Mouse (Mus musculus): ENCODE results near the gene Trim17. TPM values are rescaled to one million over a fixed set of nuclear protein-coding genes. Genes with fewer than 3 reads are reported as not detected.

The Trim17 gene
- polyA plus RNA-seq, 1 experiment from 2014 or later = 0.89 TPM

DNA sequence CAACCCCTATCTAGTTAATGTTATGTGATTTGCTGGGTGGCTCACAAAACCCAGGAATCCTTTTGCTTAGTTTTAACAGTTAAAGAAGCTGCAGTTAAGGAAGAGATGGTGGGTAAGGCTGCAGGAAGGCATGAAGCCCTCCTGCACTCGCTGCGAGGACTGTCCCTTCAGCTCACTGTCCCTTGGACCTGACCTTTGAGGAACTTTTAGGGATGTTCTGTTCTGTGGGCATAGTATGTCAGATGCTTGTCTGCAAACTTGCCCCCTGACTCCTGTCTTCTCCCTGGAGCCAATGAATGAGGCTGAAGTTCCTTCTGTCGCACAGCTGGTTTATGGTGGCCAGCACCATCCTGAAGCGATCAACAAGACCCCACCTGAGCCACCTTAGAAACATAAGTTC lies 34.7 kb downstream of the Trim17 start:
- WGBS = 97% methylated on average over 4 of the region's 4 CpGs
- ATAC-seq (ENCODE audit: low FRiP score) = no peak
- no peak overlapping the region for H3K9ac ChIP-seq
- peaks cover 14% of the 10 kb centered on the region for H3K27me3 ChIP-seq
- H3K4me1 ChIP-seq = peaks cover 1% of the 10 kb centered on the region
- no peak overlapping the region for H3K4me2 ChIP-seq
- no peak overlapping the region for H3K4me3 ChIP-seq (replicated peaks)
- peaks cover 67% of the 10 kb centered on the region for H3K36me3 ChIP-seq (replicated peaks)
- no peaks in the 10 kb centered on the region for H3K9me3 ChIP-seq
- H3K27ac ChIP-seq = no peak overlapping the region

DNA sequence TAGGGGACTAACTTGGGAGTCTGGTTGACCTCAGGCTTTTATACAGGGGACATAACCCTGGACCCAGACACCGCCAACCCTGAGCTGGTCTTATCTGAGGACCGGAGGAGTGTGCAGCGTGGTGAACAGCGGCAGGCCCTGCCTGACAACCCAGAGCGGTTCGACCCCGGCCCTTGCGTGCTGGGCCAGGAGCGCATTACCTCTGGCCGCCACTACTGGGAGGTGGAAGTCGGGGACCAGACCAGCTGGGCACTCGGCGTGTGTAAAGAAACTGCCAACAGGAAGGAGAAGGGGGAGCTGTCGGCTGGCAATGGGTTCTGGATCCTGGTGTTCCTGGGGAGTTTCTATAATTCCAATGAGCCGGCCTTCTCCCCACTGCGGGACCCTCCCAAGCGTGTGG lies 35.7 kb downstream of the Trim17 start:
- Histone ChIP-seq H3K4me3 (replicated peaks) (no peak overlapping the region), H3K4me2 (no peak overlapping the region), H3K36me3 (replicated peaks) (peaks cover 57% of the 10 kb centered on the region), H3K27ac (no peak overlapping the region), H3K9ac (no peak overlapping the region), H3K4me1 (peaks cover 10% of the 10 kb centered on the region), H3K9me3 (no peaks in the 10 kb centered on the region), H3K27me3 (peaks cover 22% of the 10 kb centered on the region)
- WGBS = 89% methylated on average over 17 of the region's 17 CpGs
- ATAC-seq (ENCODE audit: low FRiP score) = no peak

DNA sequence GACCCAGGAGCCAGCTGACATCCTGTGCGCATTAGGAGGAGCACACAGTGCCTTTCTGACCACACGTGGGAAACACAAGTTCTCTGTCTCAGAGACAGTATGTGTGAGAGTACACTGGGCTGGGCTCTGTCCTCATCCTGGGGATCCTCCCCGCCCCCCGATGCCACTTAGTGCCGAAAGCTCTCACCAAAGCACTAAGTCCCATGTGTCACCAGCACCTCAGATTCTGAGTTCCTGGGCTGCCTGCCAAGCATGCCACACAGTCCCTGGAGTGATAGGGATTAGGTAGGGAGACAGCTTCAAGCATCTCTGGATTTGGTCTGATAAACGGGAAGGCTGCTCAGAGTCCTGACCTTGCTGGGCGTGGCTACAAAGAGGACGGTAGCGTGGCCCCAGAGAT lies 36.3 kb downstream of the Trim17 start:
- Histone ChIP-seq H3K4me3 (replicated peaks) (no peak overlapping the region), H3K9me3 (no peaks in the 10 kb centered on the region), H3K4me2 (no peak overlapping the region), H3K9ac (no peak overlapping the region), H3K4me1 (peaks cover 10% of the 10 kb centered on the region), H3K27ac (no peak overlapping the region), H3K27me3 (peaks cover 29% of the 10 kb centered on the region), H3K36me3 (replicated peaks) (peaks cover 51% of the 10 kb centered on the region)
- no peak for ATAC-seq (ENCODE audit: low FRiP score)
- WGBS = 88% methylated on average over 9 of the region's 9 CpGs

DNA sequence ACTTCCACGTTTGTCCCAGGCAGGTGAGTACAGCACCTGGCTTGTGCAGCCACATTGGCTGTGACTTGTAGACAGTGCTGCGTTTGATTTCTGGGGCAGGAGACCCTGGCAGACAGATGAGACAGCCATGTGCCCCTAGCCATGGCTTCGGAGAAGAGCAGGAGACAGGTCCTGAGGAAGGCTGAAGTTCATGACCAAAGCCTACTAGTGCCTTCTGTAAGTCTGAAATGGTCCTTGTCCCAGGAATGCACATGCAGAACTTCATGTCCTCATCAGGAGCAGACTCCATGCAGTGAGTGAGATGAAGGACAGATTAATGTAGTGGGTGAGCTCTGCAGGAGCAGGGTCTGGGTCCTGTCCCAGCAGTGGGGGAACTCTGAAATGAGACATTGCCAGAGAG lies 37.4 kb downstream of the Trim17 start:
- no peak overlapping the region for H3K4me3 ChIP-seq (replicated peaks)
- 82% methylated on average over 3 of the region's 3 CpGs for WGBS
- H3K4me1 ChIP-seq = peaks cover 10% of the 10 kb centered on the region
- no peaks in the 10 kb centered on the region for H3K9me3 ChIP-seq
- no peak overlapping the region for H3K27ac ChIP-seq
- no peak for ATAC-seq (ENCODE audit: low FRiP score)
- H3K4me2 ChIP-seq = no peak overlapping the region
- peaks cover 40% of the 10 kb centered on the region for H3K36me3 ChIP-seq (replicated peaks)
- no peak overlapping the region for H3K9ac ChIP-seq
- H3K27me3 ChIP-seq = peaks cover 39% of the 10 kb centered on the region

DNA sequence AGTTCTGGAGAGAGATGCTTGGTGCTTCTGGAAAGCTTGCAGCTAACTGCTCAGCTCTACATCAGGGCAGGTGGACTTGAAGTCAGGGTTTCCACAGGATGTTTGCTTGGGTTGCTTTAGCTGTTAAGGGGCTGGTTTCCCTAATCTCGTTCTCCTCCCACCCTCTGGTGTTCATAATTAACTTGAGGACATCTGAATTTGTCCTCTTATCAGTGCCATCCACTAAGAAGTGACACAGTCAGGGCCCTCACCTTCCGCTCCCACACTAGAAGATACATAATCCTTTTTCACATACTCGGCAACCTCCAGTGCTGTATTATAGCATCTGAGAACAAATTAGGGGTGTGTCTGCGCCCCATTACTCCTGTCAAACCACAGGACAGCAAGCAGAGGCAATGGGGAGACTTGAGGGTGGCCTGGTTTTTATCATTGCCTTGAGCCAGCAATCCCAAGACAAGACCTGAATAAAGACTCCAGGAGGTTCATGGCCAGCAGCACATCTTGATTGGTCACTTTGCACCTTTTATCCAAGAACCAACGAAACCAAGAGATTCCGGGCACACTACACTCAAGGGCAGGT lies 38.7 kb downstream of the Trim17 start:
- no peak overlapping the region for H3K27ac ChIP-seq

DNA sequence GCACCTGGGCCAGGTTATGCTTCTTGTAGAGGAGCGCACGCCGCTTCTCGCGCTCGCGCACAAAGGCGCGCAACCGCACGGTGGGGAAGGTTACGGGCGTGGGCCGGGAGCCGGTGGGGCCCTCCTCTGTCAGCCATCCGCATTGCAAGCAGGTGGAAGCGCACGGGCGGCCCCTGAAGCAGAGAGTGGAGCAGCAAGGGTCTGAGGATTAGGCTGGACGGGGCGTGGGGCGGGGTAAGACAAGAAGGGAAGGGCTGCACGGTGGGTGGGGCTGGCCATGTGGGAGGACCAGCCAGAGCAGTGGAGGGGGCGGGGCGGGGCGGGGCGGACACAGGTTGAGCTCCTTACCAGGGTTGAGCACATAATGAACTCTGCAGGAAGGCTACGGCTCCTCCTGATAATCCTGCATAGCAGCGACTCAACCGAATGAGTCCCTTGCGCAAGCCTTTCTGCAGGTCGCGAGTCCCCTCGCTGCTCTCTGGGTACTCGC lies 39.9 kb downstream of the Trim17 start:
- Histone ChIP-seq H3K27me3 (peaks cover 45% of the 10 kb centered on the region), H3K27ac (no peak overlapping the region), H3K36me3 (replicated peaks) (peaks cover 15% of the 10 kb centered on the region), H3K4me3 (replicated peaks) (peak overlapping the region; percentile 39), H3K9ac (peak overlapping the region; percentile 48), H3K9me3 (no peaks in the 10 kb centered on the region), H3K4me2 (peak overlapping the region; percentile 67), H3K4me1 (peaks cover 10% of the 10 kb centered on the region)
- ATAC-seq (ENCODE audit: low FRiP score) = peak; percentile 72
- under 1% methylated on average over 31 of the region's 35 CpGs for WGBS

More for the DNA sequence above, 38.7 kb downstream of the Trim17 start:
- peaks cover 45% of the 10 kb centered on the region for H3K27me3 ChIP-seq
- no peaks in the 10 kb centered on the region for H3K9me3 ChIP-seq
- H3K4me2 ChIP-seq = no peak overlapping the region
- peaks cover 10% of the 10 kb centered on the region for H3K4me1 ChIP-seq
- no peak overlapping the region for H3K9ac ChIP-seq
- H3K36me3 ChIP-seq (replicated peaks) = peaks cover 27% of the 10 kb centered on the region
- no peak overlapping the region for H3K4me3 ChIP-seq (replicated peaks)
- WGBS = 86% methylated on average over 6 of the region's 6 CpGs
- ATAC-seq (ENCODE audit: low FRiP score) = no peak

DNA sequence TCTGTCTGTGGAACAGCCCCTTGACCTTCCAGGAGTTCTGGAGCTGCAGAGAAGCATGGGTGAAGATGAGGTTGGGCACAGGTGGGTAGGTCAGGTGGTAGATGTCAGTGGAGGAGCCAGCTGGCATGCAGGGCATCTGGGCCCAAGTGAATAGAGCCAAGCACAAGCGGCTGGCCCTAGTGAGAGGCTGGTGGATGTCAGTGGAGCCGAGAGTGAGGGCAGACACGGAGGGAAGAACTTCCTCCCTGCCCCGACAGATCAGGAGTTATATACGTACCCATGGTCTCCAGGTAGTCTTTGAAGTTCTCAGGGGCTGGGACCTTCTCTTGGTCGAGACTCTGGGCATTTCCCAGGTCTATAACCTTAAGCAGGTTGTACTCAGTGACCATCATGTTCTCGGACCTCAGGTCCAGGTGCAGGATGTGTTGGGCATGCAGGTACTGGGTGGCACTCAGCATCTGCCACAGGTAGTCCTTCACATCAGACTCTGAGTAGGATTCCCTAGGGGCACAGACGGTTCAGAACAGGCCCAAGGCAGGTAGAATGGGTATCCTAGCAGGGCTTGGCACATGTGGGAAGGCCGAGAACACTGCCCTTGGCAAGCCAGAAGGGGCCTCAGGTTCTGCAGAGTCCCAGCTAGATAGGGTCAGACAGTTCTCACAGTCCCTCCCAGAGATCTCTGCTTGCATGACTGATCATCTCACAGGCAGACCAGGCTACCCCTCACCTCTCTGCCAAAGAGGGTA lies 40.7 kb downstream of the Trim17 start:
- no peak overlapping the region for H3K4me3 ChIP-seq (replicated peaks)
- H3K36me3 ChIP-seq (replicated peaks) = peaks cover 7% of the 10 kb centered on the region
- H3K27me3 ChIP-seq = peaks cover 45% of the 10 kb centered on the region
- WGBS = 77% methylated on average over 9 of the region's 9 CpGs
- H3K9ac ChIP-seq = no peak overlapping the region
- peaks cover 10% of the 10 kb centered on the region for H3K4me1 ChIP-seq
- ATAC-seq (ENCODE audit: low FRiP score) = no peak
- H3K27ac ChIP-seq = no peak overlapping the region
- H3K4me2 ChIP-seq = no peak overlapping the region
- H3K9me3 ChIP-seq = no peaks in the 10 kb centered on the region

DNA sequence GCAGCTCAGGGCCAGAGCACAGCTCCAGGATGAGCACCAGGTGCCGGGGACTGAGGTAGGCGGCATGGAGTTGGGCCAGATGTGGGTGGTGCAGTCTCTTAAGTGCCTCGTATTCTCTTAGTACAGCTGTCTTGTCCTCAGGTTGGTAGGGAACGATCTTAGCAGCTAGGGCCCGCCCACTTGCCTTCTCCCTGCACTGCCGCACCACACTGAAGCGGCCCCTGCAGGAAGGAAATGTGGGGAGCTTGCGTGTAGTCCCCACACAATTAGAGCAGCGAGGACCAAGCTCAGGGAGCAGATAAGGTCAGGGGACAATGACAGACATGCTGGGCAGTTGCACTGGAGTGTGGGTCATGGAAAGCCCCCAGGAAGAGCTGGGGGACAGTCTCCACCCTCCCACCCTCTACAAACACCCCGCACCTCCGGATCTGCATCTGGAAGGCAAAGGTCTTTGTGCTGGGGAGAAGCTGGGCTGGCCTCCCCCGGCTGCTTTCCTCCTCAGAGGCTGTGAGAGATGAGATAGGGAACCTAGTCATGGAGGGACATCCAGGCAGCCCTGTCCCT lies 41.4 kb downstream of the Trim17 start:
- H3K27me3 ChIP-seq = peaks cover 50% of the 10 kb centered on the region
- no peak for ATAC-seq (ENCODE audit: low FRiP score)
- H3K4me3 ChIP-seq (replicated peaks) = no peak overlapping the region

DNA sequence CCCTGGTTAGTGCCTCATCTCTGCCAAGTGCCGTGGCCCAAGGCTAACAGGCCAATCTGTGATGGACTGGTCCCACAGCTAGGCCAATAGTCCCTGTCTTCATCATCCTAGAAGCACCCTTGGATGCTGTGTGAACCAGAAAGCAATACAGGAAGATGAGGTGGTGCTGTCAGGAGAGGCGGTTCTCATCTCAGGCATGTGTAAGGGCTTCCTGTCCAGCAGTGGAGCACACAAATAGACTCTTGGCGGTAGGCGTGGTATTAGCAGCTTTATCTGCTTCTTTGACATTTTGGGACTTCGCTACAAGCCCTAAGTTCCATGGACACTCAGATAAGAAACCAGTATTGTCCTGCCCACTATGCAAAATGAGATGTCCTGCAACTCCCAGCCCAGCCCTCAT lies 43.1 kb downstream of the Trim17 start:
- H3K27me3 ChIP-seq = peaks cover 51% of the 10 kb centered on the region
- ATAC-seq (ENCODE audit: low FRiP score) = no peak
- H3K9me3 ChIP-seq = no peaks in the 10 kb centered on the region
- 87% methylated on average over 5 of the region's 5 CpGs for WGBS
- H3K4me2 ChIP-seq = no peak overlapping the region
- no peak overlapping the region for H3K27ac ChIP-seq
- no peak overlapping the region for H3K9ac ChIP-seq
- H3K4me3 ChIP-seq (replicated peaks) = no peak overlapping the region
- no peaks in the 10 kb centered on the region for H3K36me3 ChIP-seq (replicated peaks)
- peaks cover 10% of the 10 kb centered on the region for H3K4me1 ChIP-seq

More for the DNA sequence above, 41.4 kb downstream of the Trim17 start:
- Histone ChIP-seq H3K4me2 (no peak overlapping the region), H3K4me1 (peaks cover 10% of the 10 kb centered on the region), H3K36me3 (replicated peaks) (peaks cover under 1% of the 10 kb centered on the region; the same call in 1 of the 2 replicates), H3K9ac (no peak overlapping the region), H3K27ac (no peak overlapping the region), H3K9me3 (no peaks in the 10 kb centered on the region)
- 56% methylated on average over 12 of the region's 12 CpGs for WGBS

DNA sequence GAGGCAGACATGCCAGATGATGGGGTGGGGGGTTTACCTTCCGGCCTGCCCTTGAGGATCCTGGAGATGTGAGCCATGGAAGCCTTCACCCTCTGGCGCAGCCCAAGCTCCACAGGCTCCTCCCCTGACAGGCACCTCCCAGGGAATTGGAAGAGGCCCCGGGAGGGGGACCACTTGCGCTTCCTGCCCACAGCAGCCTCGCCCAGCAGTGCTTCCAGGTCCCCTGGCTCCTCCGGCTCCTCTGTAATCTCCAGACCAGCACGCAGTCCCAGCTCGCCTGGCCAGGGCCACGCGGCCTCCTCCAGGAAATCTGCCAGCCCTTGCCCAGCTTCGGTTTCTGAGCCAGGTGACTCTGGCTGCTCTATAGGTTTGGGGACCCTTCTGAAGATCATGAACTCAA lies 44.7 kb downstream of the Trim17 start:
- H3K36me3 ChIP-seq (replicated peaks) = no peaks in the 10 kb centered on the region
- H3K9ac ChIP-seq = no peak overlapping the region
- 68% methylated on average over 11 of the region's 11 CpGs for WGBS
- no peak overlapping the region for H3K27ac ChIP-seq
- no peak for ATAC-seq (ENCODE audit: low FRiP score)
- H3K4me3 ChIP-seq (replicated peaks) = no peak overlapping the region
- H3K9me3 ChIP-seq = no peaks in the 10 kb centered on the region
- H3K4me1 ChIP-seq = peaks cover 9% of the 10 kb centered on the region
- peaks cover 37% of the 10 kb centered on the region for H3K27me3 ChIP-seq
- H3K4me2 ChIP-seq = no peak overlapping the region

DNA sequence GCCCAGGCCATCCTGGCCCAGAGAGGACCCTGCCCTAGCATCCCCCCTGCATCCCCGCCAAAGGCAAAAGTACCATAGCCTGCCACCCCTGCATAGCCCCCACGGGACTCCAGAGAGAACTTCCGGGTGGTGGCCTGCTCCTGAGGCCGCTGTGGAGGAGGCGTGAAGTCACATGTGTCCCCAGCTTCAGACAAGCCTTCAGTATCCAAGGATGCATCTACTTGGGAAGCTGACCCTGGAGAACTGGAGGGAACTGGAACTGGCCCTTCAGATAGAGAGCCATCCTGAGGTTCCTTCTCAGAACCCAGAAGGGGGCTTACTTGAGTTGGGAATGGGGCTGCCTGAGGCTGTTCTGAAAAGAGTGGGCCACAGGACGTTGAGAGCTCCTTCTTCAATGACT lies 45.3 kb downstream of the Trim17 start:
- peaks cover 32% of the 10 kb centered on the region for H3K27me3 ChIP-seq
- H3K9ac ChIP-seq = no peak overlapping the region
- H3K9me3 ChIP-seq = no peaks in the 10 kb centered on the region
- H3K27ac ChIP-seq = no peak overlapping the region
- ATAC-seq (ENCODE audit: low FRiP score) = no peak
- peaks cover 2% of the 10 kb centered on the region; the same call in 1 of the 2 replicates for H3K4me1 ChIP-seq
- H3K4me2 ChIP-seq = no peak overlapping the region
- 82% methylated on average over 6 of the region's 6 CpGs for WGBS
- H3K4me3 ChIP-seq (replicated peaks) = no peak overlapping the region
- H3K36me3 ChIP-seq (replicated peaks) = no peaks in the 10 kb centered on the region

DNA sequence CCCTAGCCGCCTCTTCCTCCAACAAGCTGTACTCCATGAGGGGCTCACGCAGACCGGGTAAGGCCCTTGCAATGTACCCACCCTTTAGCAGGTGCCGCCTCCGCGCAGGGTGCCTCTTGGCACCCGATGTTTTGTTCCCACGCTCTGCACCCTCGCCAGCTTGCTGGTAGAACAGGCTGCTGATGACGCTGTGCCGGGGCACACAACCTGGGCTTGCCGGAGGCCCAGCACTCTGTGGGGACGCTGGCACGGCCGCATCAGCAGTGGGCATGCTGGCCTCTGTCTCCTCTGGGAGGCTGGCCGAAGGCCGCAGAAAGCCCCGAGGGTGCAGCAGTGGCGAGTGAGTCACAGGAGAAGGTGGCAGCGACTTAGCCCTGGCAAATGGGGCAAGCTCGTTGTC lies 46.1 kb downstream of the Trim17 start:
- WGBS = 93% methylated on average over 21 of the region's 21 CpGs

More for the DNA sequence above, 46.1 kb downstream of the Trim17 start:
- Histone ChIP-seq H3K27me3 (peaks cover 24% of the 10 kb centered on the region), H3K27ac (no peak overlapping the region), H3K4me2 (no peak overlapping the region), H3K4me3 (replicated peaks) (no peak overlapping the region), H3K4me1 (no peaks in the 10 kb centered on the region), H3K9ac (no peak overlapping the region), H3K9me3 (no peaks in the 10 kb centered on the region), H3K36me3 (replicated peaks) (no peaks in the 10 kb centered on the region)
- ATAC-seq (ENCODE audit: low FRiP score) = no peak
